ENCODE assay signal across 20 mouse cellular contexts in the genomic region with DNA sequence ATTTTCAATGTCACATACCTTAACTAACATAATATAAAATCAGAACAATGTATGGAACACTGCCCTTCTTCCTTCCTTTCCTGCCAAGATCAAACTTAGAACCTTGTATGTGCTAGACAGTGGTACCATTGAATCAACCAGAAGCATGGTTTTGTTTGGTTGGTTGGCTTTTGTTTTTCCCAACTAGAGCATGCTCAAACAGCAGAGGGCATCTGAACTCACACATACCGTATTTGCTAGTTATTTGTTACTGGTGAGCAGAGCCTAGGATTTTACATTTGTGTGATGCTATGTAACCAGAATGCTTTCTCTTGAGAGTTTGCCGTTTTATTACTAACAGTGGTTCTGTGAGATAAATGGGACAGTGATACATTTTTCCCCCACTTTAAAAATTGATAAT. TPM values are rescaled to one million over a fixed set of nuclear protein-coding genes. Genes with fewer than 3 reads are reported as not detected.
DNase-seq lines count a peak whose midpoint lies in the region; ATAC-seq and TF ChIP-seq lines count a peak whose summit lies in the region.
"Had no signal": no experiment of that assay in that cellular context is flagged by ENCODE, and none has a peak within 500 bp of the region (broad histone marks: within the 10 kb centered on the region; RNA-seq: fewer than 3 reads in every experiment).

No protein-coding gene starts in this region.

- peaks cover 20% of the 10 kb centered on the region for H3K36me3 ChIP-seq in midbrain, embryonic 14.5 days (ENCODE audit: control insufficient read depth, insufficient read depth, low read length)
- peaks cover 64% of the 10 kb centered on the region for H3K36me3 ChIP-seq in midbrain, embryonic 10.5 days
- H3K36me3 ChIP-seq in CH12.LX (replicated peaks in 1 of 2; ENCODE audit: control insufficient read depth in 1 of 2, insufficient read depth in 1 of 2, low read length in 1 of 2): peaks cover 30 to 74% of the 10 kb centered on the region in 2 experiments

- no peak for TF ChIP-seq EP300 in CH12.LX (IDR thresholded peaks at IDR 0.05; ENCODE audit: low read length)

- no peaks in the 10 kb centered on the region for H3K4me1 ChIP-seq in midbrain, embryonic 14.5 days (ENCODE audit: control insufficient read depth, insufficient read depth, low read length)
- H3K4me1 ChIP-seq in midbrain, embryonic 10.5 days: no peaks in the 10 kb centered on the region
- peaks cover 0 to 13% of the 10 kb centered on the region in 2 experiments; a peak in 2 of 4 replicates for H3K4me1 ChIP-seq in CH12.LX (ENCODE audit: control insufficient read depth in 1 of 2, insufficient read depth in 2 of 2)
- H3K4me1 ChIP-seq: hindbrain, embryonic 10.5 days; hindbrain, embryonic 13.5 days had no signal

- dilution Hi-C loops in CH12.LX (cut with MboI; ENCODE audit: extremely low pct_ligation_motif_present, extremely low pct_unique_long_range_greater_than_20kb, low sequenced_read_pairs): no loop called here

- H3K9me3 ChIP-seq in midbrain, embryonic 14.5 days (ENCODE audit: control insufficient read depth, low read length): no peaks in the 10 kb centered on the region
- H3K9me3 ChIP-seq in midbrain, embryonic 10.5 days (replicated peaks): no peaks in the 10 kb centered on the region
- no peaks in the 10 kb centered on the region for H3K9me3 ChIP-seq in CH12.LX (replicated peaks; ENCODE audit: low read length)
- H3K9me3 ChIP-seq: hindbrain, embryonic 10.5 days; hindbrain, embryonic 13.5 days had no signal

- in situ Hi-C loops in CH12.LX (cut with MboI; ENCODE audit: low pct_ligation_motif_present, low pct_unique_long_range_greater_than_20kb, low sequenced_read_pairs): no loop called here

- WGBS in midbrain, embryonic 14.5 days: 91% methylated on average over 2 of the region's 2 CpGs
- 92% methylated on average over 2 of the region's 2 CpGs for WGBS in midbrain, embryonic 10.5 days

- intact Hi-C loops in heart, postnatal 36 days (cut with DNase I): no loop called here

- no peaks in the 10 kb centered on the region for H3K27me3 ChIP-seq in midbrain, embryonic 14.5 days (ENCODE audit: control insufficient read depth, insufficient read depth, low read length)
- no peaks in the 10 kb centered on the region for H3K27me3 ChIP-seq in midbrain, embryonic 10.5 days (ENCODE audit: low read depth, poor library complexity, severe bottlenecking)
- H3K27me3 ChIP-seq in CH12.LX (replicated peaks): no peaks in the 10 kb centered on the region
- H3K27me3 ChIP-seq: hindbrain, embryonic 13.5 days had no signal

- DNase-seq in heart, adult 11 months: peak; percentile 13
- no peak for DNase-seq in heart, postnatal 36 days
- peak; percentile 9 for DNase-seq in midbrain, embryonic 14.5 days
- no peak for DNase-seq in midbrain, embryonic 10.5 days (ENCODE audit: low spot score)
- no peak for DNase-seq in CH12.LX (ENCODE audit: extremely low read depth)
- DNase-seq in brain, embryonic 14.5 days (ENCODE audit: low read depth): peak; percentile 10
- DNase-seq: adrenal gland, adult 8-10 months; adrenal gland, postnatal 25 days; B cell, adult 2 months; cerebellum, adult 18-20 months; cerebellum, adult 9-10 months; cerebellum, postnatal 14 days; gastrocnemius, postnatal 10 days; gastrocnemius, postnatal 36 days had no signal

- peaks cover 5% of the 10 kb centered on the region; the same call in 1 of the 2 replicates for H3K79me2 ChIP-seq in CH12.LX (replicated peaks; ENCODE audit: control insufficient read depth, extremely low read depth, insufficient read depth, poor library complexity, severe bottlenecking)

- H3K4me2 ChIP-seq in midbrain, embryonic 14.5 days (ENCODE audit: low read length): no peak overlapping the region
- H3K4me2 ChIP-seq in CH12.LX (ENCODE audit: insufficient read depth, low read depth, poor library complexity, severe bottlenecking): no peak overlapping the region
- H3K4me2 ChIP-seq: heart, embryonic 11.5 days; hindbrain, embryonic 13.5 days had no signal

- H3K4me3 ChIP-seq in midbrain, embryonic 14.5 days (replicated peaks; ENCODE audit: low read depth, low read length): no peak overlapping the region
- H3K4me3 ChIP-seq in midbrain, embryonic 10.5 days: no peak overlapping the region
- H3K4me3 ChIP-seq in CH12.LX (replicated peaks in 1 of 3; ENCODE audit: low read depth in 2 of 3, low read length in 2 of 3, poor library complexity in 1 of 3): no peak overlapping the region
- H3K4me3 ChIP-seq: hindbrain, embryonic 10.5 days; hindbrain, embryonic 13.5 days had no signal

- ATAC-seq in midbrain, embryonic 14.5 days (ENCODE audit: low FRiP score, low TSS enrichment): no peak
- no peak for ATAC-seq in monocyte, adult 5-6 weeks (replicated peaks; ENCODE audit: insufficient number of reproducible peaks, low FRiP score, low TSS enrichment, poor library complexity, severe bottlenecking)
- ATAC-seq: activated CD4-positive, CD25-positive, alpha-beta regulatory T cell, adult 4 months; forebrain, embryonic 14.5 days had no signal

- TF ChIP-seq RAD21 in CH12.LX (IDR thresholded peaks at IDR 0.05; ENCODE audit: low read depth, low read length): peak; percentile 16

- H3K9ac ChIP-seq in midbrain, embryonic 14.5 days (replicated peaks; ENCODE audit: low read length): no peak overlapping the region
- no peak overlapping the region for H3K9ac ChIP-seq in CH12.LX (ENCODE audit: insufficient read depth, low read depth)
- H3K9ac ChIP-seq: hindbrain, embryonic 13.5 days had no signal

- TF ChIP-seq CTCF in CH12.LX (conservative IDR thresholded peaks at IDR 0.05 in 1 of 2, IDR thresholded peaks at IDR 0.05 in 1 of 2; ENCODE audit: low read depth in 2 of 2, low read length in 2 of 2): peak in 1 of 2 experiments; percentile 40; a peak in 2 of 4 replicates
- no peak for TF ChIP-seq CTCF in brain, embryonic 14.5 days (IDR thresholded peaks at IDR 0.05; ENCODE audit: borderline replicate concordance, extremely low read depth, insufficient read depth, insufficient read length)

- no peak overlapping the region for H3K27ac ChIP-seq in midbrain, embryonic 14.5 days (replicated peaks; ENCODE audit: low read depth, low read length)
- H3K27ac ChIP-seq in midbrain, embryonic 10.5 days (replicated peaks): no peak overlapping the region
- H3K27ac ChIP-seq in CH12.LX (ENCODE audit: insufficient read depth, low read depth): no peak overlapping the region
- H3K27ac ChIP-seq: hindbrain, embryonic 10.5 days; hindbrain, embryonic 13.5 days had no signal

- no peak for TF ChIP-seq POLR2A in CH12.LX (IDR thresholded peaks at IDR 0.05; ENCODE audit: low read depth, low read length)
- no peak for TF ChIP-seq POLR2A in brain, embryonic 14.5 days (IDR thresholded peaks at IDR 0.05; ENCODE audit: borderline replicate concordance, extremely low read depth, insufficient read depth, insufficient read length, poor library complexity, severe bottlenecking)

TF ChIP-seq in CH12.LX, 34 proteins besides CTCF, POLR2A, EP300 and RAD21:
- TF ChIP-seq SMC3 (IDR thresholded peaks at IDR 0.05; ENCODE audit: low read depth, low read length) (peak; percentile 42), MXI1 (IDR thresholded peaks at IDR 0.05; ENCODE audit: low read depth, low read length) (no peak)

RNA-seq across cellular contexts. Expression of a gene that starts 13.0 kb away (rescaled TPM):
- 10 to 100 TPM in 1 of 2 experiments, 1 to 10 TPM in 1; 9.4 to 10.7 TPM for total RNA-seq in heart, postnatal 36 days (2021)
- polyA plus RNA-seq in midbrain, embryonic 14.5 days (2014; fragmentation: Nextera tagmentation; extraction: Ambion mirVana): 49.3 and 62.7 TPM in 2 replicates
- 85.4 and 91.6 TPM in 2 replicates for polyA plus RNA-seq in midbrain, embryonic 10.5 days (2016; fragmentation: Nextera tagmentation; extraction: Ambion mirVana)
- total RNA-seq in CH12.LX (2012; rRNA removed) (61.3 and 64.3 TPM in 2 replicates), CH12.LX (2014; rRNA removed) (232 and 247 TPM in 2 replicates)
- polyA plus RNA-seq in CH12.LX (2012; ENCODE audit: insufficient read length, low read depth): 94.6 and 144 TPM in 2 replicates
- 31.1 and 32.7 TPM in 2 replicates for polyA plus RNA-seq in brain, embryonic 14.5 days (2012; rRNA removed)
- 13.2 to 18.2 TPM (median 17.4 TPM) in 3 replicates for total RNA-seq in monocyte, adult 5-6 weeks (2017)

RNA-seq across cellular contexts. Expression of a gene that starts 13.1 kb away (rescaled TPM):
- 10 to 100 TPM; 40.4 to 45.6 TPM for total RNA-seq in heart, postnatal 36 days (2021)
- 258 and 287 TPM in 2 replicates for polyA plus RNA-seq in midbrain, embryonic 14.5 days (2014; fragmentation: Nextera tagmentation; extraction: Ambion mirVana)
- polyA plus RNA-seq in midbrain, embryonic 10.5 days (2016; fragmentation: Nextera tagmentation; extraction: Ambion mirVana): 318 and 320 TPM in 2 replicates
- total RNA-seq in CH12.LX (2012; rRNA removed): 205 and 241 TPM in 2 replicates
- total RNA-seq in CH12.LX (2014; rRNA removed): 288 and 322 TPM in 2 replicates
- polyA plus RNA-seq in CH12.LX (2012; ENCODE audit: insufficient read length, low read depth): 725 and 830 TPM in 2 replicates
- 476 and 682 TPM in 2 replicates for polyA plus RNA-seq in brain, embryonic 14.5 days (2012; rRNA removed)
- total RNA-seq in monocyte, adult 5-6 weeks (2017): 312 to 379 TPM (median 318 TPM) in 3 replicates

Comparison
In these comparisons a context has a peak if more than half of its experiments do, and no peak if none do; other contexts are left out.
1. DNase-seq: peak in heart, adult 11 months (single experiment), midbrain, embryonic 14.5 days (single experiment) and brain, embryonic 14.5 days (single experiment); none in heart, postnatal 36 days (0 of 2), midbrain, embryonic 10.5 days (single experiment) and CH12.LX (single experiment).